Mouse (Mus musculus) neural tube, embryonic 10.5 days (tissue): ENCODE results near the gene Ceacam1.
A peak's percentile ranks its signal among the peaks of the same experiment; 100 is the strongest.
"Not testable (repeated sequence)": the region's sequence is repeated elsewhere in the genome, so short reads cannot be mapped to it uniquely, and the experiment has no call there.

ENCODE experiments used
- DNase-seq: peaks from one replicate; pipeline ENCODE4 v3.0.0-alpha.2; 2017; ENCODE audit warnings: low spot score; ENCODE audit errors: extremely low spot score

The Ceacam1 gene

DNA sequence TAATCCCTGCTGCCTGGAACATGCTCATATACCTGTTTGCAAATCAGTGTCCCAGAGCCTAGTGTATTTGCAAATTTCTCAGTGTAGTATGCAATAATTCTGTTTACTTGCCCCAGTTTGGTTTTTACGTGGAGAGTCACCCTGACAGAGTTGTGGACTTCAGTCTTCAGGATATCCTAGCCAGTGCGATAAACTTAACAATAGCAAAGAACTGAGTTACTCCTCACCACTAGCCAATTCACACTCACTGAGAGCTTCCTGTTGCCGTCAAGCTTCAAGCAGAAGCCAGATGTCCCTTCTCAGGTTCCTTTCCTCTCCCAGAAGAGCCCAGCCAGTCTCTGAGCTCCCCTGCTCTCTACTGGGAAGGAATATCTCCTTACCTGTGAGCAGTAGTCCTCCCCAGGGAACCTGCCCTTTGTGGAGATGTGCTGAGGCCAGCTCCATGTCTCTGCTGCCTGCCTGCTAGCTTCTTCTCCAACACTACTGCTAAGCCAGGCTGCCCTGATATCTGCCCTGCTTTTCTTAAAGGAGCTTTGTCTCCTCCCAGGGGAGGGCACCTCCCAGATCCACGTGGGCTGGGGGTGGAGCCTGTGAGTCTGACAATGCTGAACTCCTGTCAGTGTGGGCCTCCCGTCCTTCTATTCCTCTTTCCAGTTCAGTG, at the start of gene Ceacam1:
Gene Ceacam1 (minus strand): TSS at position 513 of the 661 bp plus-strand sequence.
- not testable (repeated sequence) for DNase-seq

DNA sequence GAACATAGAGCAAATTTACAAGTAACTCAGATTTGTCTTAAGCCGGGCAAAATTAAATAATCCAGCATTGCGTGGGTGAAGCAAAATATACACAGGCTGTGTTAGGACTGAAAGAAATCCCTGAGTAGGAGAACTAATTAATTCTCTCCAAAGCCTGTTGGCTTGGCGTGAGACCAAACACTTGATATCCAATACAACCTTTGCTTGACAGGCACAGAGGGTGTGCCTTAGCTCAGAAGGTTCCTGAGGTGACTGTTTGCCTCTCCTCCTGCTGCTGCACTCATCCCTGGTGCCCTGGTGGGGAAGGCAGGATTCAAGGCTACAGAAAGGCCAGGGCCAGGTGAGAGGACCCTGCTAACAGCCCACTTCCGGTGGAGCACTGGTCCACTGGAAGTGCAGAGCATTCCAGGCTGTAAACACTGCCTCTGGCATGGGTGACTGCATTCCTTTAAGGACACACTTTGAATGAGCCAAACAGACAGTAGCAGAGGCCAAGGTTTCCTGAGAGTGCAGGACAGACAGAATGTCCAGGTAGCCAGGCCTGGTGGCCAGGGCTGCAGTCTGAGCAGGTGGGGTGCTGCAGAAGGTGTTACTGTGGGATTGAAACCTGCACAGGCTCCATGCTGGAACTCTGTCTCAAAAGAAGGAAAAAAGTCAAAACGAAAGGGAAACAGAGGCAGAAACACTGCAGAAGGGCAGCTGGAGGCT, 38.8 kb upstream of the Ceacam1 start:
- not testable (repeated sequence) for DNase-seq

DNA sequence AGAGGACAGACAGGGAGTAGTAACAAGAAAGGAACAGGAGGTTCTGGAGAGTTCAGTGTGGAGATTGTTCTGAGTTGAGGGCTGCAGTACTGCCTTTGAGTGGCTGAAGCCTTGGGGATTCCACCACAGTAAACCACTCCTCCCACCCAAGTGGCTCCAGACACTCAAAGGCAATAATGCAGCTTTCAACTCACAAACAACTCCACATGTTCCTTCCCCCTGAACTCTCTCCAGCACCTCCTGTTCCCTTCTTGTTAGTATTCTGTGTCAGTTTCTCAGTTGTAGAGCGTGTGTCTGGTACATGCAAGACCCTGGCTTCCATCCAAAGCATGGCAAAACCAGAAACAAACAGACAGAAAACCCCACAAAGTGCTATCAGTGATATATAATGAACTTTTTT, 38.3 kb upstream of the Ceacam1 start:
- DNase-seq, result not testable (repeated sequence)

DNA sequence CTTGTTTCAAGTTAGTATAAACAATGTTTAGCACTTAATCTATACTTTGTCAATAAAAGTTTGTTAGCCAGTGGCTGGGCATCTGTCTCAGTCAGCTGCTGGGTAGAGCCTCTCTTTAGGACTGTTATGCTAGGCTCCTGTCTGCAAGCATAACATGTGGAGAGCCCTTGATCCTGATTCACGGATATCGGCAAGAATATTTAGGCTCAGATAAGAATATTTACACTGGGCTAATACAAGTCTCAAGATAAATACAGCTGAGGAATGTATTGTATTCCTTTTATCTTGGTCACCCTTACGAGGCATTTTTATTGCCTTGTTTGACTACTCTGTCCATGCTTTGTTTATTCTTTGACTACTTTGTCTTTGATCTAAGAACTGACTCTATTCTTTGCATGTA, 32.5 kb upstream of the Ceacam1 start:
- DNase-seq, result no peak

DNA sequence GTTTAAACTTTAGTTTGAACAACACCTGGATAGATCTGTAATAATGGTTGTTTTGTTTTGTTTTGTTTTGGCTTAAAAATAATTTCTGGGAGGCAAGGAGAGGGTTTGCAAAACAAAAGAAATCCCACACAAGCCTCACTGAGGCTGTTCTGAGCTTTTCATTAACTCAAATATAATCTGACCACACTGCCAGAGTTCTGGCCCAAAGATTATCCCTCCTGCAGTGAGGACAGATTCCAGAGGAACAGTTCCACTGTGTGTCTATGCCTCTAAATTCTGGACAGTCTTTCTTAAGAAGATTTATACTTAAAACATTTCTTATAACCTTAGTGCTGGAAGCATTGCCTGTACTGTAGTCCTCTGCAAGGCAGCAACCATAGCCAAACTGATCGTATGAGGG, 17.2 kb upstream of the Ceacam1 start:
- DNase-seq, result no peak

DNA sequence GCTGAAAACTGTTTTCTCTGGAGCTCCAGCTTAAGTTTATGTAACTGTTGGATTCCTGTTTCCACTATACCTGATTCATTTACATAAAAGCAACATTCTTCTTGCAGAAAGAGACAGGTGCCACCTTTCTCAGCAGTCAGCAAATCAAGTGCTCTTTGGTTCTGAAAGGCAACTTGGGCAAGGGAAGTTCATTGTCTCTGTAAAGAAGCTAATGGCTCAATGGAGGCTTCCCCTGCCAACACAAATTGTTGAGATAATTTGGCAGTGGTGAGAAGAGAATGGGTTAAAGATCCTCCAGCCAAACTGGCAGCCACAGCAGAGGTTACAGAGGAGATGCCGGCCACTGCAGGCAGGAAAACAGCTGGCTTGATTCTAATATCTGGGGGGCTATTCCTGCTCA, 13.3 kb upstream of the Ceacam1 start:
- not testable (repeated sequence) for DNase-seq

DNA sequence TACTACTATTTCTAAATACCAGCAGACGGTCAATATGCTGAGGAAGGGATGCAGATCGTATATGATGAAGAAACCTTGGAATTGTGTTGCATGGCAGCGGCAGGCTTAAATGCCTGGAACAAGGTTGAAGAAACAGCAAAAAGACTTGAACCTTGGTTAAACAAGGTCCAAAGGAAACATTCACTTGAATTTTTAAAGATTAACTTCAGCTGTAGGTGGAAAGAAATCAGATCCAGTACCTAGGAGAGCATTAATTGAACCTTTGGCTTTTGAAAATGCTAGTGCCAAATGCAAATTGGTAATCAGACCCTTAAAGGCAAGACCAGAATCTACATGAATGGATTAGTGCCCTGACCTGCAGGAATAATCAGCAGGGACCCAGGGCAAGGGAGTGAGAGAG, 12.0 kb upstream of the Ceacam1 start:
- DNase-seq, result not testable (repeated sequence)

DNA sequence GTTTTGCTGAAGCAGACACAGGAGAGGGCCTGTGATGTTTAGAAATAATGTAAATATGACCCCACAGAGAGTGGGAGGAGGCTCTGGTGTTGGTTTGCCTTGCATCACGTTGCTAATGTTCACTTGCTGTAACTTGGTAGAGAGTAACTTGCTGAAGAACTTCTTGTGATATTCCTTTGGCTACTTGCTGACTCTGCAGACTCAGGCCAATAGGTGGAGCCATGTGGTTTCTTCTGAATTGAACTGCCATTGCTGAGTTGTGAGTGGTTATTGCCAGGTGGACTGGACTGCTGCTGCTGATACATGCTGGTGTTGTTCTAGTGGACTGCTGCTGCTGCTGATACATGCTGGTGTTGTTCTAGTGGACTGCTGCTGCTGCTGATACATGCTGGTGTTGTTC, 8.8 kb upstream of the Ceacam1 start:
- DNase-seq, result no peak

DNA sequence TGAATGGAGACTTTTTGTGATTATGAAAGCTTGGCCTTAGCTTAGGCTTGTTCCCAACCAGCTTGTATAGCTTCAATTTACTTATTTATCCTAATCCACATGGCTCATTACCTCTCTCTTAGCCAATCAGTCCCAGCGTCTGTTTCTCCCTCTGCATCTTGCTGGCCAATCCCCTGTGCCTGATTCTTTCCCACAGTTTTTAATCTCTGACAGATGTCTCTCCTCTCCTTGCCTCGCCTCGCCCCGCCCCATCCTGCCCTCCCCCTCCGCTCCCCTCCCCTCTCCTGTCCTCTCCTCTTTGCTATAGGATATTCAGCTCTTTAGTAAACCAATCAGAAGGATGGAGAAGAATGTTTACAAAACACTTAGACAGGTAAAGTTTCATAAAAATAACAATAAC, 7.7 kb upstream of the Ceacam1 start:
- DNase-seq, result no peak

DNA sequence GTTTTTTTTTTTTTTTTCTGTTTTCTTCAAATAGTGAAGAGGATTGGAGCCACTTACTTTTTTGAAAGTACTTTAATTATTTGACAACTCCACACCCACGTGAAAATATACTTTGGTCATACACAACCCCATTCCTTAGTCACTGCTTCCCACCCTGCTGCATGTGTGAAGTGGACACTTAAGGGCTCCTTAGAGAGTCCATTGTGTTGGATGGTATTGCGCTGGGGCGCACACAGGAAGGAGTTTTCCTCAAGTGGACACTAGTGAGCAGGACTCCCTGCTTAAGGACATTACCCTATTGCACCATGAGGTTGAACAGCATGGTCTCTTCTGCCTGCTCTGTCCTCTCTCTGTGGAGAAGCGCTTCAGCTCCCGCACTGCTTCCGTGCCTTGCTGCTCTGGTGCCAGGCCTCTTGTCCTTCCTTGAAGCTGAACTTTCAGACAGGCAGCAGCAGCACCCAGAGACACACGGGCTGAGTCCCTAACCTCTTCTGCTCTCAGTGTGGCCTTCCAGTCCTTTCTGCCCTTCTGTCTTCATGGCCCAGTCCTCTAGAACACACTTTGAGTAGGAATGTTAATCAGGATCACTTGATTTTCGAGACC, 5.8 kb upstream of the Ceacam1 start:
- no peak for DNase-seq

DNA sequence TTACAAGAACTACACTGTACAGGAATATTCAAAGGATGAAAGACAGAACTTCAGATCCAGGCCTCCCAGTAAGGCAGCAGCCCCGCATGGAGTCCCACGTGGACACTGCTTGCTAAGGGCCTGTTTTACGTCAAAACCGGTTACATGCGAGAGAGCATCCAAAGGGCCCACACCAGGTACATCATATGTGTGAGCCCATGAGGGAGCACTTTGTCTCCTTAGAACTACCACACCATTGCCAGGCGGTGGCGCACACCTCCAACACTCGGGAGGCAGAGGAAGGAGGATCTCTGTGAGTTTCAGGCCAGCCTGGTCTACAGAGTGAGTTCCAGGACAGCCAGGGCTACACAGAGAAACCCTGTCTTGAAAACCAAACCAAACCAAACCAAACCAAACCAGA, 3.4 kb upstream of the Ceacam1 start:
- not testable (repeated sequence) for DNase-seq

DNA sequence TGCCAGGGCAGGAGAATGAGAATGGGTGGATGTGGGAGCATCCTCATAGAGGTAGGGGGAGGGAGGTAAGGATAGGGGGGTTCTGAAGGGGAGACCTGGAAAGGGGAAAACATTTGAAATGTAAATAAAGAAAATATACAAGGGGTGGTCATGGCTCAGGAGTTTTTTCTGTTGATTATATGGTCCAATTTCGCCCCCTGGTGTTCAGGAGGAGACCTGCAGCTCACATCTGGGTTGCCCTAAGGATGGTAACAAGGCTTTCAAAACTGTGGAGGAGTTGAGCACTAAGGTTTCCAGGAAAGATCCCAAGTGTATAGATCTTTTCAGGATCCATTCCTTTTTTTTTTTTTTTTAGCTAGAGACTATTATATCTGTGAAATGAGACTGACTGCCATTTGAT, 2.0 kb upstream of the Ceacam1 start:
- peak; percentile 48 for DNase-seq

DNA sequence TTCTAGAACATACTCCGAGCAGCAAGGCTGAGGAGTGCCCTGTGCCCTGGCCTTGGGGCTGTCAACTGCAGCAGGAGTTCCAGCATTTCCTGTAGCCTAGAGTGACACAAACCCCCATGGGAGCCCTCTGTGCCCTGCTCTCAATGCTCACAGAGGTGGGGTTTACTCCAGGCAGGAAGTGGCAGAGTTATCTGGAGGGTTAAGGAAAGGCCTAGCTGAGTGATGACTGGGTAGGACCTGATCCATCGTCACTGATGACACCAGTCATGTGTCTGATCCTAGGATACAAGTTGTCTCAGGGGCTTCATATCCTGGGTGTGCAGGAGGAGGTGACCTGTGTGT, 320 bp upstream of the Ceacam1 start:
- not testable (repeated sequence) for DNase-seq

DNA sequence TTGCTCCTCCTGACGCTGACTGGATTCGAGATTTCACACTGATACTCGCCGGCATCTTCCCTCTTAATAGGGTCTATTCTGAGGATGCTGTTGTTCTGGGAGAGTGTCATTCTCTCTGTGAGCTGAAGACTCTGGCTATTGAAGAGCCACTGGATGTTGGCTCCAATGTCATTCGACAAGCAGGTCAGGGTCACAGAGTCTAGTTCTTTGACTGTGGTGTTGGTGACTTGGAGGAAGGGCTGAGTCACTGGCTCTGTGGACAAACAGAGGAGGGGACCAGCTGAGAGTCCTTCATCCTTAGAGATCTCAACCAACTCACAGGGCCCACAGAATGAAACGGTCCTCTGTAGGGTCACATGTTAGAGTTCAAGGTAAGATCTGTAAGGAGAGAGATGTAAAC, 5.6 kb downstream of the Ceacam1 start:
- DNase-seq, result not testable (repeated sequence)

DNA sequence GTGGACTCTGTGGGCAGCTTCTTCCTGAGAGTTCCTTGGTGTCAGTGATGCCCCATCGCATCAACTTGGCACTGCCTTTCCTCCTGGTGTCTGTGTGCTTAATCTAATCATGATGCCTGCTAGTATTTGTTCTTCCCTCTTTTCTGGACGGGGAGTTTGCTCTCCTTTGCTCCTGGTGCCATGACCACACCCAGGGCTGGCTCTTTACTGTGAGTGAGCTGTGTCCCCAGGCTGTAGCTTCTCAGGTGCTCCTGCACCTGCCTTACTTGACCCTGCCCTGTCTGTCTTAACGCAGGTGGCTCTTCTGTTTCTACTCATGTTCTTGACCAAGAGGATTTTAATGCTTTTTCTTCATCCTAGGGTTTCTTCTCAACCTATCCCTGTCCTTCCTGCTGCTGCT, 11.8 kb downstream of the Ceacam1 start:
- DNase-seq, result not testable (repeated sequence)

DNA sequence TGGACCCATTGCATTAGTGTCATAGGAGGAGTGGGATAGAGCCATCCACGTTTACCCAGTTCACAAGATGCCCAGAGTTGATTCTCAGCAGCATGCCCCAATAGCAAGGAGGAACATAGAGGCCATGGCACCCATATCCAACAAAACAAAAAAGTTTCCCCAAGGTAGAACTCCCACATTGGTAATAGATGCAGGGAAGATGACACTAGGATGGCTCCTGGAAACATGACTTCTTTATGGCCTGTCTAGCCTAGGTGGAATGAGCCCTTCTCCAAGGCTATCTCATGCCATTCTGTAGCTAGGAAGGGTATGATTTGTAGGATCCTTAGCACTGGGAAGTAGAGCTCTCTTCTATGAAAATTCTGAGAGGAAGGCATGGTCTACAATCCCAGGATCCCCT, 12.4 kb downstream of the Ceacam1 start:
- DNase-seq, result no peak

DNA sequence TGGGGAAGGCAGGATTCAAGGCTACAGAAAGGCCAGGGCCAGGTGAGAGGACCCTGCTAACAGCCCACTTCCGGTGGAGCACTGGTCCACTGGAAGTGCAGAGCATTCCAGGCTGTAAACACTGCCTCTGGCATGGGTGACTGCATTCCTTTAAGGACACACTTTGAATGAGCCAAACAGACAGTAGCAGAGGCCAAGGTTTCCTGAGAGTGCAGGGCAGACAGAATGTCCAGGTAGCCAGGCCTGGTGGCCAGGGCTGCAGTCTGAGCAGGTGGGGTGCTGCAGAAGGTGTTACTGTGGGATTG, 15.4 kb downstream of the Ceacam1 start:
- not testable (repeated sequence) for DNase-seq

DNA sequence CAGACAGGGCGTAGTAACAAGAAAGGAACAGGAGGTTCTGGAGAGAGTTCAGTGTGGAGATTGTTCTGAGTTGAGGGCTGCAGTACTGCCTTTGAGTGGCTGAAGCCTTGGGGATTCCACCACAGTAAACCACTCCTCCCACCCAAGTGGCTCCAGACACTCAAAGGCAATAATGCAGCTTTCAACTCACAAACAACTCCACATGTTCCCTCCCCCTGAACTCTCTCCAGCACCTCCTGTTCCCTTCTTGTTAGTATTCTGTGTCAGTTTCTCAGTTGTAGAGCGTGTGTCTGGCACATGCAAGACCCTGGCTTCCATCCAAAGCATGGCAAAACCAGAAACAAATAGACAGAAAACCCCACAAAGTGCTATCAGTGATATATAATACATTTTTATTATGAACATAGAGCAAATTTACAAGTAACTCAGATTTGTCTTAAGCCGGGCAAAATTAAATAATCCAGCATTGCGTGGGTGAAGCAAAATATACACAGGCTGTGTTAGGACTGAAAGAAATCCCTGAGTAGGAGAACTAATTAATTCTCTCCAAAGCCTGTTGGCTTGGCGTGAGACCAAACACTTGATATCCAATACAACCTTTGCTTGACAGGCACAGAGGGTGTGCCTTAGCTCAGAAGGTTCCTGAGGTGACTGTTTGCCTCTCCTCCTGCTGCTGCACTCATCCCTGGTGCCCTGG, 15.9 kb downstream of the Ceacam1 start:
- not testable (repeated sequence) for DNase-seq

DNA sequence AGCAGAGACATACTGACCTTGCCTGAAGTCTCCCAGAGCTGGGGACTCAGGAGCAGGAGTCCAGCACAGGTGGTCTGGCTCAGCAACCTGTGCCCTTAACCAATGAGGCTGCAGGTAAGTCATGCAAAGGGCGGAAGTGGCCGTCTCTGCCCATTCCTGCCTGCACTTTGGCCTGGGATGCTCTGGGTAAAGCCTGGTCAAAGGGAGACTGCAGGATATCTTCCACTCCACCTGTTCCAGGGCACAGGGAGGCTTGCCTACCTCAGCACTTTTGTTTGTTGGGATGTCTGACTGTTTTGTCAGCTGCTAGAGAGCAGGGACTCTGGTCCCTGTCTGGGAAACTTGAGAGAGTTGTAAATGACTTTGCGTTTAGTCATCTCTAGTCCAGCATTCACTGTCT, 25.3 kb downstream of the Ceacam1 start:
- peak; percentile 9 for DNase-seq

DNA sequence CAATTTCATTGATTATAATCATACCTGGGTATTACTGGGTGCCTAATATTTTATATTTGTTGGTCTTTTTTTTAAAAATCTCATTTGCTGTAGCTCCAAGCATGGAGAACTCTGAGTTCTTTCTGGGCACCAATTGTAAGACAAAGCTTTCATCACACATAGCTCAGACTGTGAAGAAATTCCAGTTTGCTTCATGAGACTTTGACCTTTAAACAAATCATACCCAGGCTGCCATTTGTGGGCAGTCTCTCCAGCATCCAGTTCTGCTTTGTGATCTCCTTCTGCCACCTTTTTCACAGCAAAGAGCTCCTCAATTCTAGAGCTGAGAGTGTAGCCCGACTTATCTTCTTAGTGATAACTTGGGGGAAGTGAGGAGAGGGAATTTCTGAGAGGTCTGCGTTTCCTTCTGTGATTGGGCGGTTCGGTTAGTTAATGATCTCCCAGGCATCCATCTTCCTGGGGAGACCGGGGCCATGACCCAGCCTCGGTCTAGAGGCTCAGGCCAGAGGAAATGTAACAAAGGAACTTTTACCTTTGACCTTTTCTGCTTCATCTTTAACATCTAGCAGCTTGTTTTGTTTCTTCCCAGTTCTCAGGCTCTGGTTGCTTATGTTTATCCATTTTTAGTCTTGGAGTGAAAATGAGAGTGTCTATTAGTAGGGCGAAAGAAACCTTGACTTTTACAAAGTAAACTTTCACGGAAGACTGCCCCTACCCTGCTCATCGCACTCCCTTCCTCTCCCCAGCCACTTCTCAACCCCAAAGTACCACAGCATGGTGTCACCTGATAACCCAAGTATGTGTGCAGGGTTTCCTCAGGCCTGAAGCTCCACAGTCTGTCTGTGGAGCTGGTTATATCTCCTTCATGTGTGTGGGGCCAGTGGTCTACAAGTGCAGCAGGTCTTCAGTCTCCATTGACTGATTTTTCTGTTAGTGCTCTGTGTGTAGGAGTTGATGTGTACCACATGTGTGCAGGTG, 27.2 kb downstream of the Ceacam1 start:
- DNase-seq, result peak; percentile 7

DNA sequence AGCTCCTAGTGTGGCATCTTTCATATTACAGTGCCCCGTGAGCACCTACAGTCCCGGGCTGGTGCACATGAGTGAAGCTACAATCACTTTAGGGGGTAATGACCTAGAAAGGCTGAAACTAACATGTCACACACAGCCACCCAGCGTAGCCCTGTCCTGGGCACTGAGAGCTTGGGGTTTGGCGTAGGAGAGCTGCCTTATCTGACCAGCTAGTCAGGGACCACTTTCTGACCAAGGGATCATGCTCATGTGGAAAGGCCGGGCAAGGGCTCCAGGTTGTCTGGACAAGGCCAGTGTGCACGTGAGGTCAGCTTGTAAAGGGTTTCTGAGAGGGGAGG, 36.6 kb downstream of the Ceacam1 start:
- DNase-seq, result no peak
